Mouse (Mus musculus): ENCODE measurements around the gene Eml1. TPM values are rescaled to one million over a fixed set of nuclear protein-coding genes. Genes with fewer than 3 reads are reported as not detected.

Eml1 gene
- polyA plus RNA-seq, 1 experiment from 2014 or later, result 65.7 TPM

GRCm38 (mm10) chr12:108433030-108433429 is 62.3 kb downstream of the Eml1 start:
- WGBS, result 49% methylated on average over 16 of the region's 16 CpGs
- H3K9me3 ChIP-seq, result no peaks in the 10 kb centered on the region
- 0 out of 2 replicates have a peak overlapping the region, but pooled peaks have one; percentile 17 for H3K9ac ChIP-seq (replicated peaks)
- H3K4me2 ChIP-seq (replicated peaks), result peak overlapping the region; percentile 37
- no peaks in the 10 kb centered on the region for H3K27me3 ChIP-seq
- peaks cover 43% of the 10 kb centered on the region for H3K4me1 ChIP-seq
- peak overlapping the region; percentile 10; the same call in 1 of the 2 replicates for H3K4me3 ChIP-seq
- ATAC-seq (replicated peaks), result peak; percentile 59
- H3K36me3 ChIP-seq, result no peaks in the 10 kb centered on the region
- peak overlapping the region; percentile 86 for H3K27ac ChIP-seq (replicated peaks)

GRCm38 (mm10) chr12:108433498-108433897 is 62.7 kb downstream of the Eml1 start:
- ATAC-seq (replicated peaks), result peak; percentile 27; the same call in 1 of the 2 replicates
- no peaks in the 10 kb centered on the region for H3K36me3 ChIP-seq
- peaks cover 43% of the 10 kb centered on the region for H3K4me1 ChIP-seq
- H3K9ac ChIP-seq (replicated peaks), result no peak overlapping the region; the same call in 1 of the 2 replicates
- 57% methylated on average over 10 of the region's 10 CpGs for WGBS
- peak overlapping the region; percentile 37 for H3K4me2 ChIP-seq (replicated peaks)
- H3K4me3 ChIP-seq, result no peak overlapping the region
- H3K9me3 ChIP-seq, result no peaks in the 10 kb centered on the region
- H3K27me3 ChIP-seq, result no peaks in the 10 kb centered on the region
- H3K27ac ChIP-seq (replicated peaks), result peak overlapping the region; percentile 86

GRCm38 (mm10) chr12:108435444-108436015 is 64.8 kb downstream of the Eml1 start:
- H3K27me3 ChIP-seq, result no peaks in the 10 kb centered on the region
- peak overlapping the region; percentile 80 for H3K27ac ChIP-seq (replicated peaks)
- no peak overlapping the region for H3K9ac ChIP-seq (replicated peaks)
- no peak for ATAC-seq (replicated peaks)
- H3K4me1 ChIP-seq, result peaks cover 43% of the 10 kb centered on the region
- no peaks in the 10 kb centered on the region for H3K36me3 ChIP-seq
- WGBS, result 59% methylated on average over 12 of the region's 12 CpGs
- H3K9me3 ChIP-seq, result no peaks in the 10 kb centered on the region
- H3K4me2 ChIP-seq (replicated peaks), result no peak overlapping the region
- H3K4me3 ChIP-seq, result no peak overlapping the region

- no peak overlapping the region for H3K4me2 ChIP-seq (replicated peaks)
- H3K9ac ChIP-seq (replicated peaks), result no peak overlapping the region
- H3K4me3 ChIP-seq, result no peak overlapping the region
- no peaks in the 10 kb centered on the region for H3K36me3 ChIP-seq
- peak overlapping the region; percentile 80 for H3K27ac ChIP-seq (replicated peaks)
- no peaks in the 10 kb centered on the region for H3K9me3 ChIP-seq
- no peak for ATAC-seq (replicated peaks)
- H3K4me1 ChIP-seq, result peaks cover 40% of the 10 kb centered on the region
- H3K27me3 ChIP-seq, result no peaks in the 10 kb centered on the region
- 61% methylated on average over 24 of the region's 24 CpGs for WGBS
Observed at GRCm38 (mm10) chr12:108436029-108436923, 65.5 kb downstream of the Eml1 start.

- no peaks in the 10 kb centered on the region for H3K27me3 ChIP-seq
- no peaks in the 10 kb centered on the region for H3K36me3 ChIP-seq
- H3K4me2 ChIP-seq (replicated peaks), result no peak overlapping the region
- peak overlapping the region; percentile 80 for H3K27ac ChIP-seq (replicated peaks)
- H3K4me3 ChIP-seq, result no peak overlapping the region
- ATAC-seq (replicated peaks), result no peak
- no peaks in the 10 kb centered on the region for H3K9me3 ChIP-seq
- peaks cover 34% of the 10 kb centered on the region for H3K4me1 ChIP-seq
- 91% methylated on average over 13 of the region's 13 CpGs for WGBS
- no peak overlapping the region for H3K9ac ChIP-seq (replicated peaks)
Observed at GRCm38 (mm10) chr12:108437446-108437845, 66.7 kb downstream of the Eml1 start.

- H3K4me2 ChIP-seq (replicated peaks), result no peak overlapping the region
- H3K36me3 ChIP-seq, result no peaks in the 10 kb centered on the region
- WGBS, result 7% methylated on average over 10 of the region's 10 CpGs
- no peak for ATAC-seq (replicated peaks)
- no peak overlapping the region for H3K4me3 ChIP-seq
- no peaks in the 10 kb centered on the region for H3K9me3 ChIP-seq
- H3K4me1 ChIP-seq, result peaks cover 20% of the 10 kb centered on the region
- H3K9ac ChIP-seq (replicated peaks), result no peak overlapping the region
- H3K27me3 ChIP-seq, result no peaks in the 10 kb centered on the region
- no peak overlapping the region for H3K27ac ChIP-seq (replicated peaks)
Observed at GRCm38 (mm10) chr12:108443271-108443670, 72.5 kb downstream of the Eml1 start.

GRCm38 (mm10) chr12:108443708-108444107 is 73.0 kb downstream of the Eml1 start:
- no peak for ATAC-seq (replicated peaks)
- Histone ChIP-seq H3K9me3 (no peaks in the 10 kb centered on the region), H3K9ac (replicated peaks) (no peak overlapping the region), H3K27ac (replicated peaks) (no peak overlapping the region), H3K4me1 (peaks cover 20% of the 10 kb centered on the region), H3K4me3 (no peak overlapping the region), H3K27me3 (no peaks in the 10 kb centered on the region), H3K4me2 (replicated peaks) (no peak overlapping the region), H3K36me3 (no peaks in the 10 kb centered on the region)
- 62% methylated on average over 5 of the region's 5 CpGs for WGBS

DNA sequence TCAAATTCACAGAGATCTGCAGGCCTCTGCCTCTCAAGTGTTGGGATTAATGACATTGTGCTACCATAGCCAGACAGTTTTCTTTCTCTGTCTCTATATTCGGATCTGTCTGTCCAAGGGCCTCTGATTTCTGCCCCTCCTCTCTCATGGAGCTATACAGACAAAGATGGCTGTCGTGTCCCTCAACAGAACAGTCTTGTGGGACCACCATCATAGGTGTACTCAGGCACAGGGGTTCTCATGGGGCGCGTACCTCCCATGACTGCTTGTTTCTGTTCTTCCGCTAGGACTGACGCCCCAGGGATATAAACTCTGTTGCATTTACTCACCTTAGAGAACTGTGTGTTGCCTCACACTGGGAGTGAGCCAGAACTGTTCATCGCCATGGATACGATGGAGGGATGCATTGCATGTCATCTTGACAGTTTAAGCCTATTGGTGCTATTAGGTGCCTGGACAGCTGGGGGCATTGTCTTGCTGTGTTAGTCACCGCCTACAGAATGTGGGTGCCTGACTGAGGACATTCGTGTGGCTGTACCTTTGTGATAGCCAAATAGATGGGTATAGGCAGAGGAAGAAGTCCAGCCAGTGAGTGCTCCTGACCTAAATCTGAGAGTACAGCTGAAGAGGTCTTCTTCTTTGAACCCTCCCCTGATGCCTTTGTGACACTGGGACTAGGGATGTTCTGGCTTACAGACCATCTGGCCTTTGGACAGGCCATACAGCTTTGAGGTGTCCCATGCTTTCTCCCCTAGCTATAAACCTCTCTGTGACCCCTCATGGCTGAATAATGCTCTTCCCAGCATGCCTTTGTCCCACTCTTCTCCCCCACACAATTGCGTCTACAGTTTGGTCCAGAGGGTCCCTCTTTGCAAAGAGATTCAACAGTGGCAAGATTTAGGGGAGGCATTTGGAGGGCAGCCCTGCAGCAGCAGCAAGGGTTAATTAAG is 73.7 kb downstream of the Eml1 start:
- 0 out of 2 replicates have a peak overlapping the region, but pooled peaks have one; percentile 17 for H3K27ac ChIP-seq (replicated peaks)
- 39% methylated on average over 11 of the region's 11 CpGs for WGBS
- H3K4me1 ChIP-seq, result peaks cover 20% of the 10 kb centered on the region
- H3K27me3 ChIP-seq, result no peaks in the 10 kb centered on the region
- H3K9ac ChIP-seq (replicated peaks), result no peak overlapping the region
- H3K9me3 ChIP-seq, result no peaks in the 10 kb centered on the region
- H3K36me3 ChIP-seq, result no peaks in the 10 kb centered on the region
- ATAC-seq (replicated peaks), result peak; percentile 51; the same call in 1 of the 2 replicates
- H3K4me2 ChIP-seq (replicated peaks), result no peak overlapping the region
- H3K4me3 ChIP-seq, result no peak overlapping the region

DNA sequence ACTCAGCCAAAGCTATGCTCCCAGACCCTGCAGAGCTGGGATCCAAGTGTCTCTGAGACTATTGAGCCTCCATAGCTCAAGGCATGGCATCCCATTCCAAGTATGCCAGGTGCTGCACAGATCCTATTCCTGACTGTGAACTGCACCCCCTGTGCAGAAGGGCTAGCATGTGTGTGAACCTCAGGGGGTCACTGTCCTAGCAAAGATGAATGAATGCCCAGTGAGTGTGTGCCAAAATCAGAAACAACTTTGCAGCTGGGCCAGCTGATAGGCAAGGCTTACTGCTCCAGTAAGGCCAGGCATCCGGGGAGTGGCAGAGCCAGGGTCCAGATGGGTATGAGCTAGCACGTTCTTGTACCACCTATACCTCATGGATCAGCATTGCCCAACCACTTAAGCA is 76.0 kb downstream of the Eml1 start:
- 91% methylated on average over 2 of the region's 2 CpGs for WGBS
- H3K4me2 ChIP-seq (replicated peaks), result no peak overlapping the region
- no peak for ATAC-seq (replicated peaks)

DNA sequence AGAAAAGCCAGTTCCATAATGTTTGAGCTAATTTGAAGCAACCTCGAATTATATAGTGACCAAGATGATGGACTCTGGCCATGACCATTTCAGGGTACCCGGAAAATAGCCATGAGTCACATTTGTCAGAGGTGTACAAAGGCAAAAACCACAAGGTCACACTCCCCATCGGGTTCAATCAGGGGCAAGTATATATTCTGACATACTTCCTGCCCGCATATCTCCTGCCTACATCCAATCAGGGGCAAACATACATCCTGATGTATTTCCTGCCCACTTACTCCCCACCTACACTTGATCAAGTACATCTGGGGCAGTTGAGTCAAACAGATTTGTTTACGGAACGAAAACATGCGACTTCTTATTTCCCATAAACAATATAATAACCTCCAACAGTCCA is 77.6 kb downstream of the Eml1 start:
- H3K9me3 ChIP-seq, result no peaks in the 10 kb centered on the region
- no peak overlapping the region for H3K4me2 ChIP-seq (replicated peaks)
- no peaks in the 10 kb centered on the region for H3K27me3 ChIP-seq
- ATAC-seq (replicated peaks), result no peak
- H3K27ac ChIP-seq (replicated peaks), result no peak overlapping the region
- H3K9ac ChIP-seq (replicated peaks), result no peak overlapping the region
- 96% methylated on average over 7 of the region's 7 CpGs for WGBS
- H3K4me1 ChIP-seq, result peaks cover 35% of the 10 kb centered on the region
- no peak overlapping the region for H3K4me3 ChIP-seq
- no peaks in the 10 kb centered on the region for H3K36me3 ChIP-seq

More for the DNA sequence above, 76.0 kb downstream of the Eml1 start:
- no peak overlapping the region for H3K4me3 ChIP-seq
- H3K36me3 ChIP-seq, result no peaks in the 10 kb centered on the region
- no peak overlapping the region for H3K9ac ChIP-seq (replicated peaks)
- no peaks in the 10 kb centered on the region for H3K9me3 ChIP-seq
- H3K4me1 ChIP-seq, result peaks cover 32% of the 10 kb centered on the region
- H3K27me3 ChIP-seq, result no peaks in the 10 kb centered on the region
- no peak overlapping the region for H3K27ac ChIP-seq (replicated peaks)

DNA sequence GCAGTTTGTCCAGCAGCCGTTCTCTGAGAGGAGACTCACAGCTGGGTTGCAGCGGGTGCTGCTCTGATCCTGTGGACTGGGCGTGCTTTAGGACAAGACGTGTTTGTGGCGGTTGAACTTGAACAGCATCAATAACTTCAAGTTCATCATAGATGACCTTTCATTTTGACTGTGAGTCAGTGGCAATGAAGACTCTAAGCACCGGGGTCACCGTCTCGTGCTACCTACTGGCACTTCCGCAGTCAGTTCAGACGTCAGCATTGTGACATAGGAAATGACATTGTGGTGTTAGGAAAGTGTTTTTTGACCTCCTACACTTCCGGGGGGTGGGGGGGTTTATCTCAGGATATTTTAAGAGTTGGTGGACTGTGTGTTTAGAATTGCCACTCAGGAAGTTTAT is 79.2 kb downstream of the Eml1 start:
- Histone ChIP-seq H3K27ac (replicated peaks) (no peak overlapping the region), H3K27me3 (no peaks in the 10 kb centered on the region), H3K4me1 (peaks cover 34% of the 10 kb centered on the region), H3K4me3 (no peak overlapping the region), H3K9ac (replicated peaks) (no peak overlapping the region), H3K9me3 (no peaks in the 10 kb centered on the region), H3K4me2 (replicated peaks) (no peak overlapping the region), H3K36me3 (no peaks in the 10 kb centered on the region)
- no peak for ATAC-seq (replicated peaks)
- WGBS, result 85% methylated on average over 11 of the region's 11 CpGs
